Mouse (Mus musculus) naive thymus-derived CD4-positive, alpha-beta T cell, adult 2 months (primary cell): ENCODE results near the gene Fbxw19.
"Not testable (repeated sequence)": the region's sequence is repeated elsewhere in the genome, so short reads cannot be mapped to it uniquely, and the experiment has no call there.

ENCODE experiments used
- DNase-seq: peaks from one replicate; pipeline ENCODE4 v3.0.0-alpha.2; 2011; ENCODE audit warnings: low read depth

Gene Fbxw19

DNA sequence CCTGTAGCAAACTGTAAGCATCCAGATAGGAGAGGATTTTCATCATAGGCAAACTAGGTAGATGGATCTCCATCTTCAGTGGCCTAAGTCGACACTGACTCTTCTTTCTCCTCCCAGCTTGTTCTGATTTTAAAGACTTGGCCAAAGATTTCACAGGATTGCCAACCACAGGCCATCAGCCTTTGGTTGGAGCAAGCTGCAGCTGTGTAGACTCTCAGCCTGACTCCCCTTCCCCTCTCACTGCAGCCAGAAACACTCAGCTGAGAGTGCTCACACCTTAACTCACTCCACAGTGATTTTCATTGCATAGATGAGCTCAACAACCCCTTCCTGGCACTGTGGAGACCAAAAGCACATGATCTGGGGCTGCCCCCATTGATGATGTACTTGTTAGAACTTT, at the start of gene Fbxw19:
Gene Fbxw19 (minus strand): TSS at position 101 of the 400 bp plus-strand sequence.
- not testable (repeated sequence) for DNase-seq

DNA sequence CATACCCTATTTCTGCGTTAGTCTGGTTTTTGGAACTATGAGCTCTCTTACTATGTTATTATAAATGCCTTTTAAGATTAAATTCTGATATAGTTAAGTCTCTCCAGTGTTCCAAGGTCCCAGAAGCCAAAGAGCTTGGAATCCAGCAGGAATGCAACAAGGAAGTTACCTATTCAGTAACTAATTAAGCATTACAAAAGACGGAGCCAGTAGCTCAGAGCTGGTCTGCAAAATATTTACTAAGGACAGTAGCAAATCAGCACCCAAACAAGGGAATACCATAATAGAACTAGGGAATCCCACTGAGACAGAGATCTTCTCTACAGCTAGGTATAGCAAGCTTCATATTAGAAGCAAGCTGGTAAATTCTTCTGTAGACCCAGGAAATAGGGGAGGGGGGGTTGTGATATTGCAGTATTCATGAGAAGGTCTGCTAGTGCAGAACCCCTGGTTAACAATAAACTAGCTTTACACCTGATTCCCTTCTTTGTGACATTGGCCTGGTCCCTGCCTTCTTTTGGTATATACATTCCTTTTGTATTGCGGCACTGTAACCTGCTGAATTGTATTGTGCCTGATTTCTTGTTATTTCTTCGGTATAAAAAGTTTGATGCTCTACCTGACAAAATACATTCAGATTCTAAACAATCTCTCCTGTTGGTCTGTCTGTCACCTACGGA, 27.9 kb upstream of the Fbxw19 start:
- DNase-seq = no peak

DNA sequence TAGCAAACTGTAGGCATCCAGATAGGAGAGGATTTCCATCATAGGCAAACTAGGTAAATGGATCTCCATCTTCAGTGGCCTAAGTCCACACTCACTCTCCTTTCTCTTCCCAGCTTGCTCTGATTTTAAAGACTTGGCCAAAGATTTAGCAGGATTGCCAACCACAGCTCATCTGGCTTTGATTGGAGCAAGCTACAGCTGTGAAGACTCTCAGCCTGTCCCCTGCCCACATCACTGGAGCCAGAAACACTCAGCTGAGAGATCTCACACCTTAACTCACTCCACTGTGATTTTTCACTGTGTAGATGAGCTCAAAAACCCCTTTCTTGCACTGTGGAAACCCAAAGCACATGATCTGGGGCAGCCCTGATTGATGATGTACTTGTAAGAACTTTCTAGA, 46.6 kb downstream of the Fbxw19 start, which contains the start of gene Fbxw16:
Gene Fbxw16 (minus strand): TSS at position 101 of the 400 bp plus-strand sequence.
- DNase-seq = no peak

DNA sequence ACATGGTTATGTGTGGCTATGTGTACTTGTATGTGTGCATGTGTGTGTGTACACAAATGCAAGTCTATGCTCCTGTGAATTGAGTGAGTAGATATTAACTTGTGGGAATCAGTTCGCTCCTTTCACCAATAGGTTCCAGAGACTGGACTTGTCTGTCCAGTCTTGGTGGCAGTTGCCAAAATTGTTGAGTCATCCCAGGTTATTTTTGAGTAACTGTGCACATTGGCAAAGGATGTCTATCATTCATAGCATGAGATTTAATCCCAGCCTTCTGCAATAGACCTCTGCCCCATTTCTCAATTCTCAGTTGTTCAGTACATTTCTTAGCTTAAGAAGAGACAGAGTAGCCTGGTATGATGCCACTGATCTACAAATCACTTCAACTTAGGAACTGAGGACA, 62.7 kb downstream of the Fbxw19 start:
- no peak for DNase-seq
